Mouse (Mus musculus) midbrain, embryonic 14.5 days (tissue): ENCODE data around the gene Scel. TPM values are rescaled to one million over a fixed set of nuclear protein-coding genes. Genes with fewer than 3 reads are reported as not detected.
"Not testable (repeated sequence)": the region's sequence is repeated elsewhere in the genome, so short reads cannot be mapped to it uniquely, and the experiment has no call there.

Experiments
- ATAC-seq: fragments of 200-750 bp; cut with Nextera tagmentation; 2 replicates; pipeline ENCODE4 v1.8.0; 2017; ENCODE audit warnings: moderate number of reproducible peaks, moderate library complexity; ENCODE audit not compliant: low FRiP score, low TSS enrichment
- DNase-seq: peaks from one replicate; pipeline ENCODE4 v3.0.0-alpha.2; 2015
- H3K27ac ChIP-seq: fragments of 300-500 bp; sonication (generic); replicated peaks from 2 replicates; pipeline ENCODE4 v1.5.1; 2014; ENCODE audit warnings: mild to moderate bottlenecking, low read depth, low read length, moderate library complexity
- H3K27me3 ChIP-seq: fragments of 300-500 bp; sonication (generic); 2 replicates; pipeline ENCODE4 v1.6.1; 2014; ENCODE audit warnings: low read length, control low read depth, mixed read lengths; ENCODE audit not compliant: control insufficient read depth, insufficient read depth
- H3K36me3 ChIP-seq: fragments of 300-500 bp; sonication (generic); 2 replicates; pipeline ENCODE4 v1.6.1; 2014; ENCODE audit warnings: low read length, control low read depth; ENCODE audit not compliant: control insufficient read depth, insufficient read depth
- H3K4me1 ChIP-seq: fragments of 300-500 bp; sonication (generic); 2 replicates; pipeline ENCODE4 v1.6.1; 2014; ENCODE audit warnings: mild to moderate bottlenecking, antibody characterized with exemption, low read length, control low read depth; ENCODE audit not compliant: control insufficient read depth, insufficient read depth
- H3K4me2 ChIP-seq: fragments of 300-500 bp; sonication (generic); 2 replicates; pipeline ENCODE4 v1.6.1; 2014; ENCODE audit warnings: mild to moderate bottlenecking, low read length, moderate library complexity
- H3K4me3 ChIP-seq: fragments of 300-500 bp; sonication (generic); replicated peaks from 2 replicates; pipeline ENCODE4 v1.5.1; 2014; ENCODE audit warnings: low read depth, low read length
- H3K9ac ChIP-seq: fragments of 300-500 bp; sonication (generic); replicated peaks from 2 replicates; pipeline ENCODE4 v1.6.1; 2014; ENCODE audit warnings: mild to moderate bottlenecking, low read length, moderate library complexity
- H3K9me3 ChIP-seq: fragments of 300-500 bp; sonication (generic); 2 replicates; pipeline ENCODE4 v1.6.1; 2016; ENCODE audit warnings: low read length, control low read depth, mixed read lengths; ENCODE audit not compliant: control insufficient read depth
- WGBS: fragments of 180-500 bp; shearing (Covaris S2); extraction: QIAGEN DNeasy Blood & Tissue Kit; methylation state at CpG from one replicate; pipeline ENCODE4 v1.1.7; 2014; 5-methylcytosine and 5-hydroxymethylcytosine counted together
- polyA plus RNA-seq: library from polyadenylated mRNA; unstranded; fragments of >200 nt; fragmentation: Nextera tagmentation; extraction: Ambion mirVana; gene quantifications from 2 replicates; pipeline ENCODE4 v1.2.1, GENCODE M21; 2014

Scel gene
- polyA plus RNA-seq: 0.08 and 0.20 TPM in 2 replicates

GRCm38 (mm10) chr14:103512802-103513472 lies at the start of gene Scel:
Gene Scel, plus strand, starts transcription at chr14:103513342.
- no peak within 1 kb of the TSS for H3K27ac ChIP-seq
- H3K9ac ChIP-seq: no peak within 1 kb of the TSS
- no peak for DNase-seq
- H3K4me1 ChIP-seq: no peaks in the 10 kb centered on the region
- H3K9me3 ChIP-seq: no peaks in the 10 kb centered on the region
- no peak for ATAC-seq
- 0 out of 2 replicates have a peak within 1 kb of the TSS, but pooled peaks have one; percentile 16 for H3K4me2 ChIP-seq
- no peaks in the 10 kb centered on the region for H3K27me3 ChIP-seq
- no peak within 1 kb of the TSS for H3K4me3 ChIP-seq
- no peaks in the 10 kb centered on the region for H3K36me3 ChIP-seq
- WGBS: 22% methylated on average over 14 of the region's 14 CpGs

DNA sequence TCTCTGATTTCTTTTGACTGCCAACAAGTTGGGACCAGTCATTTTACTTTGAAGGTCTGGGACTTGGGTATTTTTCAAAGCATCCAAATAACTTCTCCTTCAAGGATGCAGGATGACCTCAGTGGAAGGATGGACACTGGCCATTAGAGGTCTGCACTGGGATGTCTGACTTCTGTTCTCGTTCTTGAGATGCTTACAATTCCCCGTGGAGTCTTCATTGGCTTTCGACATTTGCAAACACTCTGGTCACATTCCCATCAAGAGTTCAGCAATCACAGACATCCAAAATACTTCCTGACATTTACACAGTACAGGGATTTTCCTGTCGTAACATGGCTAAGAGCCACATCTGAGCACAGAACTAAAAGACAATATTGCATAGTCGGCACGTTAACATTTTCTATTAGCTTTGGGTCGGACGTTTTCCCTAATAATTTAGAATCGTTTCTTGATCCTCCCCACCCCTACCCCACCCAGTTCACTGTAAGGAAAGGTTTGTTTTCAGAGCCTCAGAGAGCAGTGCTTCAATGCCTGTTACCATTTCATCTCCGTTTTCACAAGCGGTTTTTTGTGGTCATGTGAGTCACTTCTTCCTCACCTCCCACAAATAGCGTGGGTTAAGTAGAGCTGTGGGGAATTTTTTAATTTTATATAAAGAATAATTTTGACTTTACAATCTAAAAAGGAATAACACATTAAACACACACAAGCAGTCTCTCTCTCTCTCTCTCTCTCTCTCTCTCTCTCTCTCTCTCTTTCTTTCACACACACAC lies 44.3 kb upstream of the Scel start:
- no peaks in the 10 kb centered on the region for H3K4me1 ChIP-seq
- DNase-seq (no peak), ATAC-seq (no peak)
- no peaks in the 10 kb centered on the region for H3K27me3 ChIP-seq
- no peaks in the 10 kb centered on the region for H3K36me3 ChIP-seq
- no peak overlapping the region for H3K9ac ChIP-seq
- WGBS: 89% methylated on average over 12 of the region's 12 CpGs
- H3K4me2 ChIP-seq: no peak overlapping the region
- H3K4me3 ChIP-seq: no peak overlapping the region
- no peak overlapping the region for H3K27ac ChIP-seq
- no peaks in the 10 kb centered on the region for H3K9me3 ChIP-seq

GRCm38 (mm10) chr14:103469464-103470015 lies 43.6 kb upstream of the Scel start:
- H3K27ac ChIP-seq: no peak overlapping the region
- no peaks in the 10 kb centered on the region for H3K9me3 ChIP-seq
- WGBS: 55% methylated on average over 12 of the region's 12 CpGs
- H3K36me3 ChIP-seq: no peaks in the 10 kb centered on the region
- DNase-seq: peak; percentile 92
- no peak overlapping the region for H3K9ac ChIP-seq
- no peaks in the 10 kb centered on the region for H3K4me1 ChIP-seq
- no peaks in the 10 kb centered on the region for H3K27me3 ChIP-seq
- ATAC-seq: peak; percentile 79; the same call in 1 of the 2 replicates
- peak overlapping the region; percentile 39 for H3K4me2 ChIP-seq
- H3K4me3 ChIP-seq: no peak overlapping the region

DNA sequence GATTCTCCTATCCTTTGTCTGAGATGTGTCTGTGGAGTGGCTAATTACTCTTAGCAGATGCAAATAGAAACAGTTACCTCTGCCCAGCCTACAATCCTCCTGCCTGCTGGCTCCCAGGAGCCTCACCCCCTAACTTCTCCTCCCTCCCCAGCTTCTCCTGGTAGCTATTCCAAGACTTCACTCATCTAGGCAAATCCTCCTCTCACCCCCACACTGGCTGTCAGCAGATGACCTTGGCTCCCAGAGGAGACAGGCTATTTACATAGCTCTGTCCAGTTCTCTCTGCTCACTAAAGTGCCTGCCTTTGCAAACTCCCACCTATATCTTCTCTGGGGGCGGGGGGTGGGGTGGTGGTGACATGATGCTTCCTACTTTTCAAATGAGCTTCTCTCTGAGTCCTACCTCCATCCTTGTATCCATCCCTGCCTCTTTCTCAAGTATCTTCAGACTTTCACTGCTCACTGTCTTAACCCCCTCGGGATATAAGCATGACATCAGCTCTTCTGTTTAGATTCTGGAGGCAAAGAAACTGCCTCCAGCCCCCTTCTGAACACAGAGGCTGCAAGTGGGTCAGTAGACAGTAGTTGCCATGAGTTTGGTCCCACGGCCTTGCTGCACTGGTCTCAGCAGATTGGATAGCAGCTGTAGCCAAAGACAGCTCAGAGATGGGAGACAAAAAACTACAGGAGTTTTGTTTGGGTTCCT lies 41.9 kb upstream of the Scel start:
- ATAC-seq (no peak), DNase-seq (no peak)
- H3K9me3 ChIP-seq: no peaks in the 10 kb centered on the region
- H3K4me3 ChIP-seq: no peak overlapping the region
- 63% methylated on average over 3 of the region's 3 CpGs for WGBS
- no peaks in the 10 kb centered on the region for H3K4me1 ChIP-seq
- H3K36me3 ChIP-seq: no peaks in the 10 kb centered on the region
- H3K4me2 ChIP-seq: no peak overlapping the region
- H3K27me3 ChIP-seq: no peaks in the 10 kb centered on the region
- H3K27ac ChIP-seq: no peak overlapping the region
- no peak overlapping the region for H3K9ac ChIP-seq

- H3K9ac ChIP-seq: no peak overlapping the region
- H3K9me3 ChIP-seq: no peaks in the 10 kb centered on the region
- H3K27ac ChIP-seq: no peak overlapping the region
- no peak overlapping the region for H3K4me2 ChIP-seq
- H3K36me3 ChIP-seq: no peaks in the 10 kb centered on the region
- ATAC-seq (no peak), DNase-seq (no peak)
- no peak overlapping the region for H3K4me3 ChIP-seq
- no peaks in the 10 kb centered on the region for H3K4me1 ChIP-seq
- H3K27me3 ChIP-seq: no peaks in the 10 kb centered on the region
- WGBS: 55% methylated on average over 7 of the region's 7 CpGs
Observed at GRCm38 (mm10) chr14:103471806-103472553, 41.2 kb upstream of the Scel start.

- DNase-seq: no peak
- 78% methylated on average over 2 of the region's 2 CpGs for WGBS
Observed at GRCm38 (mm10) chr14:103472554-103472905, 40.6 kb upstream of the Scel start.

DNA sequence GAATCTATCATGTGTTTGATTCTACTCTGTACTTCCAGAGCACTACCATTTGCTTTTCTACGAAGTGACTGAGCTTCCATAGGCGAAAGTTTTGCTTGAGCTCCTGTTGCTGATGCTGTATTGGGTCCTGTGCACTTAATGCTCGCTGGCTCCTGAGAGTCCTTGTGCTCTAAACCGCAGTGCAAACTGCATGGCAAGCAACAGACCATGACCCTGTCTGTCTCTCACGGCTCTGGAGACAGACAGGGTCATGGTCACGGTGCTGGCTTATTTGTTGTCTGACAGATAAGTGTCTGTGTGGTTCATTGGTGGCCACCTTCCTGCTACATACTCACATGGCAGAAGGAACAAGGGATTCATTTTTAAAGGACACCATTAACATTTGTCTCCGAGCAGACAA lies 37.8 kb upstream of the Scel start:
- WGBS: 60% methylated on average over 7 of the region's 7 CpGs
- no peak overlapping the region for H3K4me3 ChIP-seq
- ATAC-seq: no peak

More at GRCm38 (mm10) chr14:103472554-103472905, 40.6 kb upstream of the Scel start:
- Histone ChIP-seq H3K4me1 (no peaks in the 10 kb centered on the region), H3K9me3 (no peaks in the 10 kb centered on the region), H3K9ac (no peak overlapping the region), H3K4me3 (no peak overlapping the region), H3K27me3 (no peaks in the 10 kb centered on the region), H3K4me2 (no peak overlapping the region), H3K36me3 (no peaks in the 10 kb centered on the region), H3K27ac (no peak overlapping the region)
- ATAC-seq: no peak

DNA sequence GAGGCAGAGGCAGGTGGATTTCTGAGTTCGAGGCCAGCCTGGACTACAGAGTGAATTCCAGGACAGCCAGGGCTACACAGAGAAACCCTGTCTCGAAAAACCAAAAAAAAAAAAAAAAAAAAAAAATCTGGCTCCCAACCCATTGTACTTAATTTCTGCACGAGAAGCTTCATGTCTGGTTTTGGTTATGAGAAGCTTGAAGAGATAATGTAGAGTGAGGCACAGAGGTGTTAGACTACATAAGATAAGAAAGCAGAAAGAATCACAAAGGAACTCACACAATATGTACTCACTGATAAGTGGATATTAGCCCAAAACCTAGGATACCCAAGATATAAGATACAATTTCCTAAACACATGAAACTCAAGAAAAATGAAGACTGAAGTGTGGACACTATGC lies 36.9 kb upstream of the Scel start:
- not testable (repeated sequence) for H3K9ac ChIP-seq, H3K4me2 ChIP-seq, H3K9me3 ChIP-seq, H3K36me3 ChIP-seq, H3K27me3 ChIP-seq, H3K27ac ChIP-seq, H3K4me3 ChIP-seq, ATAC-seq, DNase-seq, H3K4me1 ChIP-seq
- WGBS: 91% methylated on average over 3 of the region's 3 CpGs

More for the DNA sequence above, 37.8 kb upstream of the Scel start:
- Histone ChIP-seq H3K4me1 (no peaks in the 10 kb centered on the region), H3K4me2 (no peak overlapping the region), H3K27me3 (no peaks in the 10 kb centered on the region), H3K9ac (no peak overlapping the region), H3K9me3 (no peaks in the 10 kb centered on the region), H3K27ac (no peak overlapping the region), H3K36me3 (no peaks in the 10 kb centered on the region)
- no peak for DNase-seq
